Mouse (Mus musculus): ENCODE results near the gene Derl2. TPM values are rescaled to one million over a fixed set of nuclear protein-coding genes. Genes with fewer than 3 reads are reported as not detected.

The Derl2 gene
- polyA plus RNA-seq, 1 experiment: 19.8 TPM

Other genes with a start within 250 kb of the Derl2 start
- gene Scimp, start 207.3 kb downstream of the Derl2 start, polyA plus RNA-seq (2012; rRNA removed): 2.0 and 3.8 TPM in 2 replicates
- 1.9 and 2.3 TPM in 2 replicates for gene Rabep1, start 175.1 kb downstream of the Derl2 start, polyA plus RNA-seq (2012; rRNA removed)
- gene Nup88, start 49.9 kb downstream of the Derl2 start, polyA plus RNA-seq (2012; rRNA removed): 20.4 and 29.9 TPM in 2 replicates
- gene Rpain, start 49.6 kb downstream of the Derl2 start, polyA plus RNA-seq (2012; rRNA removed): 24.4 and 28.0 TPM in 2 replicates
- 77.6 and 89.8 TPM in 2 replicates for gene C1qbp, start 36.8 kb downstream of the Derl2 start, polyA plus RNA-seq (2012; rRNA removed)
- 9.0 and 14.8 TPM in 2 replicates for gene Dhx33, start 15.4 kb downstream of the Derl2 start, polyA plus RNA-seq (2012; rRNA removed)
- gene Mis12, start 230 bp downstream of the Derl2 start, polyA plus RNA-seq (2012; rRNA removed): 4.0 and 5.4 TPM in 2 replicates
- gene 6330403K07Rik, start 13.7 kb upstream of the Derl2 start, polyA plus RNA-seq (2012; rRNA removed): 0.83 and 1.3 TPM in 2 replicates
- 0.21 TPM in 1 of 2 replicates, not detected in the other for gene Nlrp1a, start 124.9 kb upstream of the Derl2 start, polyA plus RNA-seq (2012; rRNA removed)
- gene Nlrp1b, start 210.9 kb upstream of the Derl2 start, polyA plus RNA-seq (2012; rRNA removed): 0.21 and 2.2 TPM in 2 replicates

All from large intestine, adult 2 months (tissue).